Mouse (Mus musculus) midbrain, embryonic 10.5 days (tissue): Measurements from ENCODE around the gene Tspan9. TPM values are rescaled to one million over a fixed set of nuclear protein-coding genes. Genes with fewer than 3 reads are reported as not detected.
A peak's percentile ranks its signal among the peaks of the same experiment; 100 is the strongest.

Experiments
- DNase-seq: peaks from one replicate; pipeline ENCODE4 v3.0.0-alpha.2; 2017; ENCODE audit warnings: low spot score
- H3K27ac ChIP-seq: fragments of 300-500 bp; sonication (generic); replicated peaks from 2 replicates; pipeline ENCODE4 v1.5.1; 2016; ENCODE audit warnings: mild to moderate bottlenecking
- H3K27me3 ChIP-seq: fragments of 300-500 bp; sonication (generic); 2 replicates; pipeline ENCODE4 v1.6.1; 2016; ENCODE audit warnings: low read depth, mild to moderate bottlenecking; ENCODE audit not compliant: poor library complexity, severe bottlenecking
- H3K36me3 ChIP-seq: fragments of 300-500 bp; sonication (generic); 2 replicates; pipeline ENCODE4 v1.6.1; 2016; ENCODE audit warnings: mild to moderate bottlenecking, moderate library complexity
- H3K4me1 ChIP-seq: fragments of 300-500 bp; sonication (generic); 2 replicates; pipeline ENCODE4 v1.6.1; 2016
- H3K4me3 ChIP-seq: fragments of 300-500 bp; sonication (generic); 2 replicates; pipeline ENCODE4 v1.5.1; 2016; ENCODE audit warnings: mild to moderate bottlenecking, moderate library complexity
- H3K9me3 ChIP-seq: fragments of 300-500 bp; sonication (generic); replicated peaks from 2 replicates; pipeline ENCODE4 v1.6.1; 2016; ENCODE audit warnings: mild to moderate bottlenecking
- WGBS: fragments of 180-500 bp; shearing (Covaris S2); methylation state at CpG from one replicate; pipeline ENCODE4 v1.1.7; 2016; 5-methylcytosine and 5-hydroxymethylcytosine counted together
- polyA plus RNA-seq: library from polyadenylated mRNA; unstranded; fragments of >200 nt; fragmentation: Nextera tagmentation; extraction: Ambion mirVana; gene quantifications from 2 replicates; pipeline ENCODE4 v1.2.1, GENCODE M21; 2016

The Tspan9 gene
- polyA plus RNA-seq, 1 experiment from 2014 or later: 52.6 TPM

DNA sequence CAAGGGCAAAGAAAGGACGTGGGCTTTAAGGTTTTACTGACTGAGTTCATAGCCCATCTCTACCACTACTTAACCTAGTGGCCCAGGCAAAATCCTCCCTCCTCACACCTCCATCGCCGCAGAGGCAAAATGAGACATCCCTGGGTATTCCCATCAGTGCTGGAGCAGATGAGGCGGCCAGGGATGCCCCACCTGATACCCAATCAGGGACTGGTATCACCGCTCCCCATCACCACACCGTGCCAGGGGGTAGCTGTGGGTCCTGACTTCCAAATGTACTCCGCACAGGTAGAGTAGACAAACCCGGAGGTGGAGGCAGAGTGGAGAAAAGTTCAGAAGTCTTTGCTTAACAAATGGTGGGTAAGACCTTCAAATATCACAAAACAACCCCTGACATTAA is 117.4 kb downstream of the Tspan9 start:
- Histone ChIP-seq H3K4me3 (no peak overlapping the region), H3K27ac (no peak overlapping the region), H3K27me3 (peaks cover 12% of the 10 kb centered on the region; the same call in 1 of the 2 replicates), H3K4me1 (peaks cover 82% of the 10 kb centered on the region), H3K36me3 (no peaks in the 10 kb centered on the region), H3K9me3 (no peaks in the 10 kb centered on the region)
- no peak for DNase-seq
- WGBS: 94% methylated on average over 8 of the region's 8 CpGs

DNA sequence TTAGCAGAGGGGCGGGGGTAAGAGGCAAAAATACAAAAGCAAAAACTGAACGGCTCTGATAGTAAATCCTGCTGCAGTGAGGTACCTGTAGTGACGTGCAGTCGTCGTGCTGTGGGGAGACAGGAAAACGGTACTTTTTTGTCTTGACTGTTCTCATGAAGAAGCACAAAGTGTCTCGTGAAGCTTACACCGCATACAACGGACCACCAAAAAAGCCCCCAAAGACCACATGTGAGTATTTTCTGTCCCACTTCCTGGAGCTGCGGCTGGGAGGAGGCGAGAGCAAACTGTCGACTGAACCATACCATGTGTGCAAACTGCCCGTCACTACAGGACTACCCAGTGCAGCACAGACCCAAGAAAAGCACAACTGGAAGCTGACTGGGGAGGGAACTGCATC is 117.8 kb downstream of the Tspan9 start:
- Histone ChIP-seq H3K36me3 (no peaks in the 10 kb centered on the region), H3K4me3 (no peak overlapping the region), H3K27me3 (peaks cover 12% of the 10 kb centered on the region; the same call in 1 of the 2 replicates), H3K4me1 (peaks cover 82% of the 10 kb centered on the region), H3K9me3 (no peaks in the 10 kb centered on the region), H3K27ac (no peak overlapping the region)
- no peak for DNase-seq
- 84% methylated on average over 13 of the region's 13 CpGs for WGBS

DNA sequence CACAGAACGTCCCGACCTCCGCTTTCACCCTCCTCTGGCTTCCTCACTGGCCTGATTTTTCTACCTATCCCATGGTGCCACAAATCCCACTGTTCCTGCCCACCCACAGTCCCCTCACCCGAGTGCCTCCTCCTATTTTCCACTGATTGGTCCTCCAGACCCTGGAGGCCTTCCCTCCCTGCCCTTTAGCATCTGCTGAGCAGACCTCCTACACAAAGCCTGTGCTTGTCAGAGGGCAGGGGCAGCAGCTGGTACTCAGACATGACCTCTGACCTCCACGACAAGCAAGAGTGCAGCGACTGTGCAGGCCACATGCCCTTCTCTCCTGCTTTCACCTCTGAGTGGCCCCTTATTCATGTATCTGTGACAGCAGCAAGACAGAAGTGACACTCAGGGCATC is 121.2 kb downstream of the Tspan9 start:
- Histone ChIP-seq H3K27ac (peak overlapping the region; percentile 83), H3K36me3 (no peaks in the 10 kb centered on the region), H3K4me1 (peaks cover 71% of the 10 kb centered on the region), H3K4me3 (no peak overlapping the region), H3K27me3 (0 out of 2 replicates have a peak, but pooled peaks cover 12% of the 10 kb centered on the region), H3K9me3 (no peaks in the 10 kb centered on the region)
- 21% methylated on average over 6 of the region's 6 CpGs for WGBS
- peak; percentile 84 for DNase-seq

DNA sequence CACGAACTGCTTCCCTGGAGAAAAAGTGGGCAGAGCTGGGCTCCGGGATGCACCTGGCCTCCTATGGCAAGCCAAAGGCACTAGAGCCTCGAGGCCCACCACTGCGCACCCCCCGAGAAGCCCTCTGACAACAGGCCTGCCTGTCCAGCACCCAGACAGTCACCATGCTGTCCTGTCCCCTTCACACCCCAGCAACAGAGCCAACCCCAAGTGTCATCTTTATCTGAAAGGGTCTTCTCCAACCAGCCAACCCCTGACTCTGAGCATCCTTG is 121.5 kb downstream of the Tspan9 start:
- WGBS: 55% methylated on average over 5 of the region's 5 CpGs
- H3K4me1 ChIP-seq: peaks cover 71% of the 10 kb centered on the region
- H3K9me3 ChIP-seq: no peaks in the 10 kb centered on the region
- no peaks in the 10 kb centered on the region for H3K36me3 ChIP-seq
- 0 out of 2 replicates have a peak, but pooled peaks cover 12% of the 10 kb centered on the region for H3K27me3 ChIP-seq
- H3K4me3 ChIP-seq: no peak overlapping the region
- peak overlapping the region; percentile 83 for H3K27ac ChIP-seq
- DNase-seq: no peak

DNA sequence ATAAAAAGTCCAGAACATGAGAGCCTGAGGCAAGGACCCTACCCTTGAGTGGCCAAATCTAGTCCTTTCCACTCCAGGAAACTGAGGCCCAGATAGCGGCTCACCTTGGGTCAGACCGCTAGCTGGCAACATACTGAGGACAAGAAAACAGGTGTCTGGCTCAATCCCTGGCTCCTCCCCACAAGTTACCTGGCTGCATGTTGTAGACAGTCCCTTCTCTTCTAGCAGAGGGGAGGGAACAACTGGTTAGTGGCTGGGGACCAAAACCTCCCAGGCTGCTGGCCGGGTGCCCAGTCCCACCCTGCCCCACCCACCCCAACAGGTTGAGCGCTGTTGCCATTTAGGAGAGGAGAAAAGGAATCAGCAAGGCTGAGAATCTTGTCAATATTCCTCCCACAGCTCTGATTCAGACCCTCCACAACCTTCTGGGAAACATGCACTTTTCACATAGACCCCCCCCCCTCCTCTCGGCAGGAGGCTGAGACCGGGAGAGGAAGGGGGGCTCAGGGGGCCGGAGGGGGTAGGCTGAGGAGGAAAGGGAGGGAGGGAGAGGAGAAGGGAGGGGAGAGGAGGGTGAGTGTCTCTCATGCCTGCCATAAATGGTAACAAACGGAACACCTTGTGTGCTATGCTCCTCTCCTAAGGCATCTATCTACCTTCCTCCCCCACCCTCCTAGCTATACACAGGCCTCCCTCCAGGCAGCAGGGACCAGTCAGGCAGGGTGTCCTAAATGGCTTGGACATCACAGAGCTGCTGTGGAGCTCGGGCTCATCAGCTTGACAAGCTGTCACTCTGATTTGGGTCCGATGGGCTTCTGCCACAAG is 122.1 kb downstream of the Tspan9 start:
- no peak for DNase-seq
- Histone ChIP-seq H3K36me3 (no peaks in the 10 kb centered on the region), H3K27me3 (0 out of 2 replicates have a peak, but pooled peaks cover 12% of the 10 kb centered on the region), H3K4me1 (peaks cover 71% of the 10 kb centered on the region), H3K27ac (peak overlapping the region; percentile 83), H3K9me3 (no peaks in the 10 kb centered on the region), H3K4me3 (no peak overlapping the region)
- 29% methylated on average over 9 of the region's 10 CpGs for WGBS

DNA sequence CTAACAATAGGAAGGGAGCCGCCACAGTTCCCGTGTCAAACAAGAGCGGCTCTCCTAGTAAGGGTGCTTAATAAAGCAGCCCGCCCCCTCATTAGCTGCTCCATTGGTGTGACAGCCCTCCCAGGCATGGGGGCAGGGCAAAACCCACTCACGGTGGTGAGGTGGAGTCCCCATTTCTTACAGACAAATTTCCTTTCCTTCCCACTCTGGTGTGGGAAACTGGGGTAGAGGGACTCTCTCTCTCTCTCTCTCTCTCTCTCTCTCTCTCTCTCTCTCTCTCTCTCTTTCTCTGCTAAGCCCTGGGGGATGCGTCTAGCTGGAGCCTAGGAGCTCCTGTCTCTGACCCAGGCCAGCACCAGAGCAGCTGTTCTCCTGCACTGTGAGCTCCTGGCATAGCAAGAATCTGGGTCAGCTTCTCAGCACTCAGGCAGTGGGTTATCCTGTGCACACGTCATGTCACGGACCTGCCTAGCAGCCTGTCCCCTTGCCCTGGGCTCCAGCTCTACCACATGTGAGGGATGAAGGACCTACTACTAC is 122.8 kb downstream of the Tspan9 start:
- Histone ChIP-seq H3K4me1 (peaks cover 70% of the 10 kb centered on the region), H3K36me3 (no peaks in the 10 kb centered on the region), H3K27me3 (0 out of 2 replicates have a peak, but pooled peaks cover 12% of the 10 kb centered on the region), H3K4me3 (no peak overlapping the region), H3K27ac (peak overlapping the region; percentile 83), H3K9me3 (no peaks in the 10 kb centered on the region)
- DNase-seq: no peak
- 18% methylated on average over 8 of the region's 8 CpGs for WGBS

DNA sequence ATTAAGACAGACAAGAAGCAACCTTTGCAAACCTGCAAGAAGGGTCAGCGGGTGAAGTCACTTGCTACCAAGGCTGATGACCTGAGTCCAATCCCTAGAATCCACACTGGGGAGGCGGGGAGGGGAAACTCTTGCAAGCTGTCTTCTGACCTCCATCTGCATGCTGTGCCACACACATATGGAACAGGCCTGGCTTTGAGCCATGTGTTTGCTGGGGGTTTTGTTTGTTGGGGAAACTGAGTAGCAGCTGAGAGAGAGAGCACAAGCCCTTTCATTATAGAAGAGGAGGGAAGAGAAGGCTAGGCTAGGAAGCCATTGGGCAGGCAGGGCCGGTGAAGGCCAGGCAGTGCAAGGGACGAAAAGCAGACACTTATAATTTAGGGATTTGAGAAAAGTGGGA is 123.3 kb downstream of the Tspan9 start:
- no peak for DNase-seq
- Histone ChIP-seq H3K27ac (peak overlapping the region; percentile 83), H3K4me1 (peaks cover 71% of the 10 kb centered on the region), H3K36me3 (no peaks in the 10 kb centered on the region), H3K27me3 (0 out of 2 replicates have a peak, but pooled peaks cover 10% of the 10 kb centered on the region), H3K9me3 (no peaks in the 10 kb centered on the region), H3K4me3 (no peak overlapping the region)
- 43% methylated on average over 4 of the region's 4 CpGs for WGBS

DNA sequence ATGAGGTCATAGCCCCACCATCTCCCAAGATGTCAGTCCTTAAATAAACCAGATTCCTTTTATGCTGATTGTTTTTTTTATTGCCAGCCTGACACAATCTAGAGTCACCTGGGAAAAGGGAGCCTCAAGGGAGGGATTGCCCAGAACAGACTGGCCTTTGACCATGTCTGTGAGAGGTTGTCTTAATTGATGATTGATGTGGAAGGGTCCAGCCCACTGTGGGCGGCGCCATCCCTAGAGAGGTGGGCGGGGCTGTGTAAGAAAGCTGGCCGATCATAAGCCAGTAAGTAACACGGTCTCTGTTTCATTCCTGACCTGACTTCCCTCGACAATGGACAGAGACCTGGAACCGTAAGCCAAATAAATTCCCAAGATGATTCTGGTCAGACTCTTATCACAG is 124.3 kb downstream of the Tspan9 start:
- no peak for DNase-seq
- H3K9me3 ChIP-seq: no peaks in the 10 kb centered on the region
- H3K4me1 ChIP-seq: peaks cover 62% of the 10 kb centered on the region
- 0 out of 2 replicates have a peak, but pooled peaks cover 6% of the 10 kb centered on the region for H3K27me3 ChIP-seq
- 92% methylated on average over 7 of the region's 7 CpGs for WGBS
- no peaks in the 10 kb centered on the region for H3K36me3 ChIP-seq
- no peak overlapping the region for H3K4me3 ChIP-seq
- H3K27ac ChIP-seq: no peak overlapping the region

DNA sequence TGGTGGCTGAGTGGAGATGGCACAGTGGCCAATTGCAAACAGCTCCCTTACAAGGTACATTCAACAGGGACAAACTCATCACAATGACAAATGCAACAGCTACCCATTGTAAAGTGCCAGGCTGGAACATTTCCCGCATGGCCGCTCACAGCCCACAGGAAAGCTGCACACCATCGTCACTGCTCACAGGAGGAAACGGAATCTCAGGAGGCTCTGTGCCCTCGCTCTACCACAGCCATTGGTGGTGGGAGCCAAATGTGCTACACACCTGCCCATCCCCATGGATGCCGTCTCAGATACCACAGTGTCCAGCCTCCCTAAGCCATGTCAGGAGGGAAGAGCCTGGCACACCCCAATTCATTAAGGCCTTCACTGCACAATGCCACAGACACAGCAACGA is 128.1 kb downstream of the Tspan9 start:
- H3K27ac ChIP-seq: no peak overlapping the region
- H3K27me3 ChIP-seq: no peaks in the 10 kb centered on the region
- H3K4me3 ChIP-seq: no peak overlapping the region
- H3K36me3 ChIP-seq: no peaks in the 10 kb centered on the region
- 87% methylated on average over 7 of the region's 7 CpGs for WGBS
- no peaks in the 10 kb centered on the region for H3K9me3 ChIP-seq
- peaks cover 56% of the 10 kb centered on the region for H3K4me1 ChIP-seq
- DNase-seq: no peak

DNA sequence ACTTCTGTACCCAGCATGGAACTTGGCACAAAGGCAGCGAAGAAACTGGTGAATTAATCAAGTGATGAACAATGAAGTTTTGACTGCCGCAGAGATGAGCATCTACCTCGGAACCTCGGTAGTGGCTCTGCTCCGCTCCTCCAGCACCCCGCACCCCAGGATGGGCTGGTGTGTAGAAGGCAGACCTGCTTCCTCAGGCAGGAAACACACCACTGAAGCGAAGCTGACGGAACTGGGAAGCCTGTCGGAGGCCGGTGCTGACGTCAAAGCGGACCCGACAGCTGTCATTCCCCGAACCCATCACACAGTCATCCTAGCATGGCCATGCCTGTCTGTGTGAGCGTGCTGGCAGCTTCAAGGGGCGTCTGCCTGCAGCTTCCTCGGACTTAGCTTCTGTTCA is 131.6 kb downstream of the Tspan9 start:
- H3K27ac ChIP-seq: peak overlapping the region; percentile 50
- H3K4me3 ChIP-seq: no peak overlapping the region
- no peaks in the 10 kb centered on the region for H3K9me3 ChIP-seq
- no peak for DNase-seq
- 80% methylated on average over 17 of the region's 17 CpGs for WGBS
- H3K36me3 ChIP-seq: no peaks in the 10 kb centered on the region
- no peaks in the 10 kb centered on the region for H3K27me3 ChIP-seq
- peaks cover 58% of the 10 kb centered on the region for H3K4me1 ChIP-seq

DNA sequence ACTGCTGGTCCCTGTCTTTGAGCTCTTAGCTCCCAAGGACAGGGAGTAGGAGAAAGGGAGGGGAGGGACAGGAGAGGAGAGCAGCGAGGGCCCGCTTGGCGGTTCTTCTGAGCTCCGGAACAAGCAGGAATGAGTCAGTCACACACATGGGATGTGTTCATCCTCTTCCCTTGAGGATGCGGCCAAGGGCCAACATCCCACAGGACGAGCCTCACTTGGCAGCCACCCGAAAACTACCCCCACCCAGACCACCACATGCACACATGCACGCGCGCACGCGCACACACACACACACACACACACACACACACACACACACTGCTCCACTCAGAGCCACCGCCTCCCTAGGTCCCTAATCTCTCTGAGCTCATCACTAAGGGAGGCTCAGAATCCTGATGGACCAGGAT is 132.3 kb downstream of the Tspan9 start:
- Histone ChIP-seq H3K4me3 (no peak overlapping the region), H3K9me3 (no peaks in the 10 kb centered on the region), H3K36me3 (no peaks in the 10 kb centered on the region), H3K27me3 (no peaks in the 10 kb centered on the region), H3K27ac (peak overlapping the region; percentile 50), H3K4me1 (peaks cover 65% of the 10 kb centered on the region)
- 80% methylated on average over 13 of the region's 13 CpGs for WGBS
- no peak for DNase-seq

DNA sequence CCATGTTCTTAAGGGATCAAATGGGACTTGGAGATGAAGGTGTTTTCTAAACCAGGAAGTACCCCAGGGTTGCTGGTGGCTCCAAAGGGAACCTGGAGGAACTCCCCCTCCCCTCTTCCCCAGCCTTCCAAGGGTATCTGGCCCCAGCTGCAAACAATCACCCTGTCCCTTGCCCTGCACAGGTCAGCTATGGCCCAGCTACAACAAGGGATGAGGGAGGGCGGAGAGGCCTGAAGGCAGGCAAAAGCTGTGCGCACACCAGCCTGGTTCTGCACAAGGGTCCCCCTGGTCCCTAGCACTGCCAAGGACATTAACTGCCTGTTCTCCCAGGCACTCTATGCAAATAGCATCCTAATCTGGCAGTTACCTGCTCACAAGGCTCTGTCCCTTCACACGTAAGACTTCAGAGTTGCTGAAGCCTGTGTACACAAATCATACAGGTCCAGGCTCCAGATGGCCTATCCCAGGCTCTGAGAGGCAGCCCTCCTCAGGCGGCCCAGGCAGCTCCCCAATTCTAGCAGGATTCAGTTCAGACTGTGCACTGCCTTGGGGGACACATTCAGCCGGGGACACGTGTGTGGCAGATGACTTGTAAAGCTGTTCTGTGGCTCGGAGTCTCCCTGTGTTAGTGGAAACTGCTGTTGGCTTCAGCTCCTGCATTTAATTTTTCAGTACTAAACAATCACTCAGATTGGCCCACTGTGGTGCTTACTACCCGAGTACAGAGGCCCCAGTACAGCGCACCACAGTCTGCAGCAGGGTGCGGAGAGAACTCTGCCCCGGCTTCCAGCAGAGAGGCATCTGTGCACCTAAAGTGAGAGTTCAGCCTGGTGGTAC is 133.0 kb downstream of the Tspan9 start:
- DNase-seq: no peak
- H3K27ac ChIP-seq: peak overlapping the region; percentile 50

More for the DNA sequence above, 133.0 kb downstream of the Tspan9 start:
- peaks cover 65% of the 10 kb centered on the region for H3K4me1 ChIP-seq
- H3K4me3 ChIP-seq: no peak overlapping the region
- 72% methylated on average over 11 of the region's 11 CpGs for WGBS
- no peaks in the 10 kb centered on the region for H3K36me3 ChIP-seq
- no peaks in the 10 kb centered on the region for H3K27me3 ChIP-seq
- no peaks in the 10 kb centered on the region for H3K9me3 ChIP-seq
